In the genomic region with DNA sequence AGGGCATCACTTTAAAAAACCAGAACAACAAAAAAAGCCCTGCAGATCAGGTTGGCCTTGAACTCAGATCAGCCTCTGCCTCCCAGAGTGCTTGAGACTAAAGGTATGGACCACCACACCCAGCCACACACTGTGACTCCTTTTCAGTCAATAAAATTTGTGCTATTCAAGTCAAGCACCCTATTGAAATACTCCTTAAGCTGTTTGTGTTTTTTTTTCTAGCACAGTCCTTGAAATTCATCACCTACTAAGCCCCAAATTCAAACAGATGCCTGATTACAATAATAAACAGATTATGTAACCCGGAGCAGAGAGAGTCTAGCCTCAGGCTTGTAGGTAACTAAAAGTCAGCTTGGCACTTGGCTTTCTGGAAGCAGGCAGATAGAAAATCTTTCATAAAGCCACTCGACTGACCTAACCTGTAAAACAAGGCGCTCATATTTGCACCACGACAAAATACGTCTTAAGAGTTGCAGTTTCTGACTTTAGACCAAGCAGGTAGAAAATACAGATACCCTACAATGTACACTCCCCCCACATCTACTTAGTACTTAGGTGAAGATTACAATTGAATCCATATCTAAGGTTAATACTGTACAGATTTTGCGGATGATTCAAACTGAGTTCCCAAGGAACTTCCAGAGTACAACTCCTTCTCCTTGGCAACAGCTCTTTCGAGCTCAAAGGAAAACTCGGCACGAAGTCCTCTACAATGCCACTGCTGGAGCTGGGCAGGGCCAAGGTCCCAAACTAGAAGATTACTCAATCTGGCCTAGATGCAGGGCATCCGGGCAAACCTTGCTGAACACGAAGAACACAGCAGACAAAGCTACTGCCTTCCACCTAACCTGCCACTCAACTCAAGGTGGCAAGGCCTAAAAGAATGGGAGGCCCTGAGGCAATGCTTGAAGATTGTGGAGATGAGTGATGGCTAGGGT, we compare ENCODE assay signal across 8 mouse cellular contexts. TPM values are rescaled to one million over a fixed set of nuclear protein-coding genes. Genes with fewer than 3 reads are reported as not detected.
DNase-seq lines count a peak whose midpoint lies in the region; ATAC-seq and TF ChIP-seq lines count a peak whose summit lies in the region.

No protein-coding gene starts in this region.

- H3K9ac ChIP-seq in ES-Bruce4 (ENCODE audit: low read depth, poor library complexity, severe bottlenecking), result peak overlapping the region; percentile 96; the same call in 1 of the 2 replicates
- no peak overlapping the region for H3K9ac ChIP-seq in forebrain, embryonic 14.5 days (ENCODE audit: low read length)

- H3K4me1 ChIP-seq in erythroblast, embryonic 14.5 days (ENCODE audit: control insufficient read depth), result peaks cover 62% of the 10 kb centered on the region
- peaks cover 2% of the 10 kb centered on the region for H3K4me1 ChIP-seq in ES-Bruce4 (ENCODE audit: control insufficient read depth, insufficient read depth, low read length)
- H3K4me1 ChIP-seq in forebrain, embryonic 14.5 days (ENCODE audit: control insufficient read depth, insufficient read depth, low read length), result peaks cover 20% of the 10 kb centered on the region
- peaks cover 20% of the 10 kb centered on the region; the same call in 1 of the 2 replicates for H3K4me1 ChIP-seq in small intestine, adult 2 months (ENCODE audit: control insufficient read depth, insufficient read depth, insufficient read length, low read length)

- TF ChIP-seq EP300 in ES-Bruce4 (IDR thresholded peaks at IDR 0.05; ENCODE audit: insufficient read depth, low read depth, low read length), result 0 out of 2 replicates have a peak, but pooled peaks have one; percentile 65

- H3K4me2 ChIP-seq in forebrain, embryonic 14.5 days (ENCODE audit: low read length), result peak overlapping the region; percentile 93; the same call in 1 of the 2 replicates

- H3K4me3 ChIP-seq in erythroblast, embryonic 14.5 days (replicated peaks), result peak overlapping the region; percentile 96
- H3K4me3 ChIP-seq in ES-Bruce4 (ENCODE audit: low read depth, low read length), result peak overlapping the region; percentile 53
- no peak overlapping the region for H3K4me3 ChIP-seq in forebrain, embryonic 14.5 days (ENCODE audit: low read depth, low read length)
- H3K4me3 ChIP-seq in small intestine, adult 2 months (ENCODE audit: low read depth, low read length), result peak overlapping the region; percentile 25

- no peaks in the 10 kb centered on the region for H3K9me3 ChIP-seq in erythroblast, embryonic 14.5 days (ENCODE audit: control insufficient read depth, low read length)
- H3K9me3 ChIP-seq in ES-Bruce4 (replicated peaks; ENCODE audit: control insufficient read depth, insufficient read depth, low read length, poor library complexity, severe bottlenecking), result no peaks in the 10 kb centered on the region
- no peaks in the 10 kb centered on the region for H3K9me3 ChIP-seq in forebrain, embryonic 14.5 days (replicated peaks; ENCODE audit: control insufficient read depth, low read length)

- no peak for TF ChIP-seq POLR2A in ES-Bruce4 (IDR thresholded peaks at IDR 0.05; ENCODE audit: insufficient read depth, low read length)
- no peak for TF ChIP-seq POLR2A in small intestine, adult 2 months (IDR thresholded peaks at IDR 0.05; ENCODE audit: low read depth, low read length)

- H3K27me3 ChIP-seq in erythroblast, embryonic 14.5 days (ENCODE audit: control insufficient read depth), result no peaks in the 10 kb centered on the region
- H3K27me3 ChIP-seq in ES-Bruce4 (ENCODE audit: control insufficient read depth, insufficient read depth, low read length, poor library complexity, severe bottlenecking), result no peaks in the 10 kb centered on the region
- no peaks in the 10 kb centered on the region for H3K27me3 ChIP-seq in forebrain, embryonic 14.5 days (replicated peaks; ENCODE audit: control insufficient read depth, insufficient read depth, low read length)
- H3K27me3 ChIP-seq in small intestine, adult 2 months (ENCODE audit: control insufficient read depth, insufficient read depth, low read length), result no peaks in the 10 kb centered on the region

- TF ChIP-seq CTCF in ES-Bruce4 (IDR thresholded peaks at IDR 0.05; ENCODE audit: low read depth, low read length), result no peak
- no peak for TF ChIP-seq CTCF in small intestine, adult 2 months (IDR thresholded peaks at IDR 0.05; ENCODE audit: extremely low read depth, insufficient read length, insufficient replicate concordance, low read depth, low read length)

- WGBS in forebrain, embryonic 14.5 days, result 73% methylated on average over 11 of the region's 11 CpGs
- 34% methylated on average over 11 of the region's 11 CpGs for WGBS in small intestine, adult 2 months

- DNase-seq in forebrain, embryonic 14.5 days (ENCODE audit: low spot score), result no peak
- peak; percentile 26 for DNase-seq in kidney, postnatal 10 days
- no peak for DNase-seq in urinary bladder, adult 18-20 months (ENCODE audit: low spot score in 2 of 2)
- DNase-seq in thymus, postnatal 10 days (ENCODE audit: low spot score in 2 of 2), result no peak

- H3K27ac ChIP-seq in ES-Bruce4 (ENCODE audit: insufficient read depth, low read length), result no peak overlapping the region
- H3K27ac ChIP-seq in forebrain, embryonic 14.5 days (ENCODE audit: low read depth, low read length), result no peak overlapping the region
- H3K27ac ChIP-seq in small intestine, adult 2 months (ENCODE audit: insufficient read depth, low read depth, low read length), result peak overlapping the region; percentile 51; the same call in 1 of the 2 replicates

- H3K36me3 ChIP-seq in erythroblast, embryonic 14.5 days (ENCODE audit: control insufficient read depth), result peaks cover 52% of the 10 kb centered on the region
- H3K36me3 ChIP-seq in ES-Bruce4 (ENCODE audit: control insufficient read depth, insufficient read depth, low read length, poor library complexity, severe bottlenecking), result peaks cover 55% of the 10 kb centered on the region
- peaks cover 35% of the 10 kb centered on the region for H3K36me3 ChIP-seq in forebrain, embryonic 14.5 days (ENCODE audit: control insufficient read depth, insufficient read depth, low read length)
- H3K36me3 ChIP-seq in small intestine, adult 2 months (ENCODE audit: control insufficient read depth, insufficient read depth, low read length), result peaks cover 34% of the 10 kb centered on the region

- no peak for ATAC-seq in erythroblast, adult 5-6 weeks (replicated peaks; ENCODE audit: low FRiP score, poor library complexity, severe bottlenecking)
- ATAC-seq in forebrain, embryonic 14.5 days, result no peak

RNA-seq across cellular contexts. Expression of a gene that starts 3.1 kb away (rescaled TPM):
- polyA plus RNA-seq in erythroblast, embryonic 14.5 days (2012), result 1.5 and 1.8 TPM in 2 replicates
- total RNA-seq in erythroblast, adult 5-6 weeks (2015; ENCODE audit: low replicate concordance), result 41.2 and 61.1 TPM in 2 replicates
- 40.3 and 63.1 TPM in 2 replicates for total RNA-seq in erythroblast, adult 5-6 weeks (2017; ENCODE audit: low replicate concordance)
- 326 and 342 TPM in 2 replicates for polyA plus RNA-seq in ES-Bruce4 (2011; ENCODE audit: insufficient read depth, insufficient read length, low read depth, missing spikeins)
- 256 and 281 TPM in 2 replicates for polyA plus RNA-seq in forebrain, embryonic 14.5 days (2014; fragmentation: Nextera tagmentation; extraction: Ambion mirVana)
- 52.8 and 59.5 TPM in 2 replicates for polyA plus RNA-seq in small intestine, adult 2 months (2012; rRNA removed)

Comparison
In these comparisons a context has a peak if more than half of its experiments do, and no peak if none do; other contexts are left out.
1. RNA of a gene that starts 3.1 kb away (polyA plus RNA-seq): 326 to 342 TPM in ES-Bruce4, 256 to 281 TPM in forebrain, embryonic 14.5 days and 52.8 to 59.5 TPM in small intestine, adult 2 months; 1.5 to 1.8 TPM in erythroblast, embryonic 14.5 days; every median in the first group is over 10 times any median in the second.